Mouse (Mus musculus) brain, embryonic 14.5 days (tissue): ENCODE measurements at regions not wholly inside any gene's neighbourhood (a gene's known extent, or its start where the extent isn't known, plus 50 kb on each side); places are given as distances from the start of the nearest gene placed in this dataset.

Experiments
- CTCF ChIP-seq: fragments of 200-500 bp; IDR thresholded peaks from 2 replicates; pipeline ENCODE4 v1.5.1; 2012; ENCODE audit warnings: inconsistent platforms, mild to moderate bottlenecking, moderate library complexity, borderline replicate concordance; ENCODE audit not compliant: insufficient read depth, insufficient read length; ENCODE audit errors: extremely low read depth
- POLR2A ChIP-seq: fragments of 200-500 bp; IDR thresholded peaks from 2 replicates; pipeline ENCODE4 v1.6.1; 2012; ENCODE audit warnings: mild to moderate bottlenecking, inconsistent platforms, borderline replicate concordance; ENCODE audit not compliant: poor library complexity, insufficient read depth, insufficient read length, severe bottlenecking; ENCODE audit errors: extremely low read depth

DNA sequence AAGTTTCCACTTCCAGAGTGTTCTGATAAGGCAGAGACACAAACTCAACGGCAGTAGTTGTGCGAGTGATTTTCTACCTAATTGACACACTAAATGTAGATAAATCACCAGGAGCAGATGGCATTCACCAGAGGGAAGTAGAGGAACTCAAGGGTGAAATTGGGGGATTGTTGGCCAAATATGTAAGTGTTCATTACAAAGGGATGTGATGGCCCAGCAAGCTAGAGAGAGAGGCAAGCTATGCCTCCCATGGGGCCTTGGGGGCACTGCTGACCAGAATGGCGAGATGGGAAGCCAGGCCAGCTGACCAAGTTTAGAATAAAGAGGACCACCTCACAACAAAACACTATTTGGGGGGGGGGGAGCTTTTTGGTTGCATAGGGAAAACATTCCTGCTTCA lies 136.5 kb upstream of the Mocs1 start:
- TF ChIP-seq POLR2A (no peak), CTCF (no peak)
